Mouse (Mus musculus) spleen, adult 18-20 months (tissue): ENCODE measurements around the gene Jmy.
"Not testable (repeated sequence)": the region's sequence is repeated elsewhere in the genome, so short reads cannot be mapped to it uniquely, and the experiment has no call there.

Experiments
- DNase-seq, 2 experiments: peaks; one replicate each; pipeline ENCODE4 v3.0.0; 2022; ENCODE audit warnings: mixed read lengths in 2 of 2

Jmy gene

DNA sequence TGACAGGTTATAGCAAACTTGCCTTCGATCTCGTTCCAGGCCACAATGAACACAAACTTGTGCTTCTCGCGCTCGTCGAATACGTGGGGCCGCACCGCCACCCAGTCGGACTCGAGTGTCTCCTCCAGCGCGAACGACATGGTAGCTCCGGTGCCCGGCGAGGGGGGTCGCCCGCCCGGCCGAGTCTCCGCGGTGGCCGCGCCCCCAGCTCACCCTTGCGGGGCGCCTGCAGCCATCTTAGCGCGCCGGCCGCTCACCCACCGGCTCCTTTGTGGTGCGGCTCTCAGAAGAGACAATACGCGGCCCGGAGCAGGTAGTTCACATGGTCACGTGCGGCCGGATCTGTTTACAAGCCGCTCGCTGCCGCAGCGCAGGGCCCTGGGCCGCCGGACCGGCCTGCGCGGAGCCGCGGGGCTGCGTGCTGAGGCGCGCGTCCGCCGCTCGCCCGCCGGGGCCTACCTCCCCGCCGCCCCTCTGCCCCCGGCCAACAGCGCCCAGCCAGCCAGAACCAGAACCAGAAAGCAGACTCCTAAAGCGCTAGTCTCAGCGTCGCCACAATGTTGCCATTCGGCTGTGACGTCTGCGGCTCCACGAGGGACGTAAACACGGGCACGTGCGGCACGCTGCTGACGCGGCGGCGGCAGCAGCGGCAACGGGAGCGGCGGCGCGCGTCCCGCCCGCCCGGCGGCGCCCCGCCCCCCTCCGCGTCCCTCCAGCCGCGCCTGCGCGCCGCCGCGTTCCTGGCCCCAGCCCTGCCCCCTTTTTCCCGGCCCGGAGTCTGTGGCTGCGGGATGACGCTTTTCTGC, at the start of gene Jmy:
Gene Jmy (minus strand): TSS at position 642 of the 806 bp plus-strand sequence.
- peak; percentile 66 to 77 for DNase-seq

DNA sequence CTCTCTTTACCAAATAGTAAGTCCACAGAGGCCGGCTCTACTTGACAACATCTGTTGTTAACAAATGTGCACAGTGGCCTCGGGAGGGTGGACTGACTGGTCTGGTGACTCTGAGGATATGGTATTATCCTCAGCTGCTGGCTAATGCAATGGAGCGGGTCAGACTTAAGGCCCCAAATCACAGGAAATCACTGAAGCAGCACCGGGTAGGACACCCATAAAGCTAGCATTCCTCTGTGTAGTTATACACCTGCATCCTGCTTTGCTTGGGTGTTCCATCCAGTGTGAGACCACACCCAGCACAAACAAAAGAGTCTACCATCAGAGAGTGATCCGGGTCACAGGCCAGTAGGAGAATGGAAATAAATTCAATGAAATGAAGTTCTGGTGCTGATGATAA, 48.0 kb upstream of the Jmy start:
- DNase-seq = no peak

DNA sequence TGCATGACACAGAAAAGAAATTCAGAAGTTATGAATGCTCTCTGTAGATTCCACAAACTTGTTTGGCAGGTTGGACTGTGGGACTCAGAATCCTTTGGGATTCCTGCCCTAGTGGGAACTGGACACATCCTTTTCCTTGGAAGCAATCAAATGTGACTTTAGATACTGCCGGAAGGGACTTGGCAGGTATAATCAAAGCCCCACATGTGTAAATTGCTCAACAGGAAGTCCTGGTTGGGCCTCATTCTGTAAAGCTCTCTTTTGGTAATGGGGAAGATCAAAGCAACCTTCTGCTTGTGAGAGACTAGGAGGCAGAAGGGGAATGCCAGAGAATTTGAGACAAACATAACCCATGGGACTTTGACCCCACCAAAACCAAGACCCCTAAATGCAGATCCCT, 46.4 kb upstream of the Jmy start:
- DNase-seq = no peak

DNA sequence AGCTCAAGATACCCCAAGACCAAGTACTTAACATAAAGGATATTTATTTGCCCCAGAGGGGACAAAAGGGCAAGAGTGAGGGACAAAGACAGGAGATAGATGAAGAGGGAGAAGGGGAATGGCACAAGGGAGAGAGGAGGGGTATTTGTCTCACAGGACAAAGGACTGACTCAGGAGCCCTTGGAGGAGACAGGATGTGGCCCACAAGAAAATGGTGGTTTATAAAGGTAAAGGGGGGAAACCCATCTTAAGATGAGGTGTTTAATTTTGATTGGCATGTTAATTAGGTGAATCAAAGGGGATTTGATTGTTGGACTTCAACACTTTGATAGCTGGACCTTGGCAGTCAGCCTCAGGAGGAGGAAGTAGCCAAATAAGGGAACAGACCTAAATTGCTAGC, 44.7 kb upstream of the Jmy start:
- DNase-seq = no peak

DNA sequence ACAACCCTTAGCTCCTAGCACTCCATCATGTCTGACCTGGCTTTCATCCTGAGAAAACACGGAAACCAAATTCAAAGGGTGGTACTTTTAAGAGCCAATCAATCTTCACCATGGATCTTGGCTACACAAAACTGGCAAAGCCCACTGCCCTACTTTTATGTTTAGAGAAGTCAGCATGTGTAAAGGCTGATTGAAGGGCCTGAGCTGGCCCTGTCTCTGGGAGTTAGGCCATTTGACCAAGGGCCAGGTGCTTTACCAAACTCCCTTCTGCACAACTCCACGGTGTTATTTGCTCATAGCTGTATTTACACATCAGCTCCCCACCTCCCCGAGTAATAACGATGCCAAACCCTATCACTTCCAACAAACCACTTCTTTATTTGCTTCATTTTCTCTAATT, 39.7 kb upstream of the Jmy start:
- DNase-seq = no peak

DNA sequence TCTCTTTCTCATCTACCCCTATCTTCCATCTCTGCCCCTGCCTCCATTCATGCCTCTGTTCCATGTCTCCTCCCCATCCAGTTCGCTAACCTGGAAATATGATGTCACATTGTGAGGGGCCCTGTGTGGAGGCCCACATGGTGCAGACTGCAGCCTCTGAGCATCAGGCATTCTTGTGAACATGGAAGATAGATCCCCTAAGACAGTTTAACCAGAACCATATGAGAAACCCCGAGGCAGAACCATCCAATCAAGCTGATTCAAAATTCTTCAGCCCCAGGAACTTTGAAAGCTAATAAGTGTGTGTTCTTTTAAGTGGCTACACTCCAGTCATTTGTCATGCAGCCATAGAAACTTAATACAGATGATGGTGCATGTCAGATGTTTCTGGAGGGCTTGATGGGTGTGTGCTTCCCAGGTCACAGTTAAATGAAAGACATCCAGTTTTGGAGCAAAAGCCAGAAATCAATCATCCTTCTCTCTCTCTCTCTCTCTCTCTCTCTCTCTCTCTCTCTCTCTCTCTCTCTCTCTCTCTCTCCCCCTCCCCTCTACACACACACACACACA, 19.2 kb upstream of the Jmy start:
- no peak for DNase-seq

DNA sequence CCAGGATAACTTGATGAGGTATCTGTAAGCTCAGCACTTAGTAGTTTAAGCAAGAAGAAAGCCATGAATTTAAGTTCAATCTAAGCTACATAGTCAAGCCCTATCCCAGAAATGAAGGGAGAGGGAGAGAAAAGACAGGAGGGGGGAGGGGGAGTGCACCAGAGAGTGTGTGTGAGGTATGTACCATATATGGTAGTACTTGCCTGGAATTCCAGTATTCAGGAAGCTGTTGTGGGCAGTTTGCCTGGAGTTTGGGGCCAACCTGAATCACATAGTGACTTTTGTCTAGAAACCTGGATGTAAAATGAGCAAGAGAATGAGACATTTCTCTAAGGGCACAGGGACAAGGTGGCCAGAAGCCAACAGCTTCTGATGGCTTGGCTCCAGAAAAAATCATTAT, 17.6 kb upstream of the Jmy start:
- DNase-seq = no peak

DNA sequence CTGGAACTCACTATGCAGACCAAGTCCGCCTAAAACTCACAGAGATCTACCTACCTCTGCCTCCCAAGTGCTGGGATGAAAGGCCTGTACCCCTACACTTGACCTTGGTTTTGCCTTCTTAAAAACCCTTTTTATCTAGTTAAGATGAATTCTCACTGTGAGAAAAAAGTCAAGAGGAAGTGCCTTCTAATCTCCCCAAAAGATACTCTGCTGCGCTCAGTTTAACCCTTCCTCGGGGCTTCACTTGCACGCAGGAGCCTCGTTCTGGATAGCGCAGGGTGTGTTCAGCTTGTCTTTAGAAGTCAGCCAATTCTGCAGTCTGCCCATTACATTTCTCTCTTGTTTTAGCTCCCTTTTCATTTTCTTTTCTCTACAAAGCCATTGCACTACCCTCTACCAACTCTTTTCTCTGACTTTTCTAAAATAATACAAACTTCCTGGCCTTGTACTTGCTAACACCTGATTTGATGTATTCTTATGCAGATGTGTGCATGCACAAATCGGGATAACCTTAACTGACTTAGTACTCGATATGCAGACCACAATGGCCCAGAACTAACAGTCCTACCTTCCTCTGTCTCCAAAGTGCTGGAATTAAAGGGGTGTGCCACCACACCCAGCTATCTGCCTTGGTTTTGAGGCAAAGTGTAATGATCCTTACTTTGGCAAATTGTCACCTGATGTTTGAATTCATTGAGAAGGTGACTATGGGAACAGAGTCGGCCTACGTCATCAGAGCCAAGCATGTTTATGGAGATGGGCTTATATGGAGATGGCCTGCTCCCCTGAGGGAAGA, 14.6 kb upstream of the Jmy start:
- DNase-seq = no peak

DNA sequence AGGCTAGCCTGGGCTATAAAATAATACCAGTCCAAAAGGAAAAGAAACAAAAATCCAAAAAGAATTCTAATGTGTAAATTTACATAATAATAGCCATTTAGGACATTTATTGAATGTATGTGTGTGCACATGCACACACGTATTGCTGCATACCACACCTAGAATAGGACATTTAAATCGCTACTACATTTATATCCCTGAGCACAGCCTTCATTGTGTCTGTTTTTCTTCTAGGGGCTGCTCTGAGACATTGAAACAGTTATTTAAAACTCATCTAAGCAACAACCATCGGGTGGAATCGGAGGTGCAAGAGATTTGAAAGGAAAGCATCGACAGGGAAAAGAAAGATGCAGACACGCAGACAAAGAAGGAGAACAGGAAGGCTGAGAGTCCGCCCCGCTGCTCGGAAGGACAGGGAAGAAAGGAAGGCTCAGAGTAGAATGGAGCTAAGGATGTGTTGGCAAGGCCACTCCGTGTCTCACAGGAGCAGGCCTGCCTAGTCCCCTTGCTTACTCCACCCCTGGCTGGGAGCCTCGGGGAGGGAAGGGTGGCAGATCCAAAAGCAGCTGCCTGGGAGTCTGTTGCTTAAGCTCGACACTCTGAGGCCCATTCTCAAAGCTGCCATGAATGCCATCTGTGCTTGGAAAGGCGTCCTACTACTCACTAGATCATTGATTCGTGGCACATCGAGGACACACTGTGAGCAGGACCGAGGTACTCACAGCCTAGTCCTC, 11.0 kb upstream of the Jmy start:
- DNase-seq = no peak

DNA sequence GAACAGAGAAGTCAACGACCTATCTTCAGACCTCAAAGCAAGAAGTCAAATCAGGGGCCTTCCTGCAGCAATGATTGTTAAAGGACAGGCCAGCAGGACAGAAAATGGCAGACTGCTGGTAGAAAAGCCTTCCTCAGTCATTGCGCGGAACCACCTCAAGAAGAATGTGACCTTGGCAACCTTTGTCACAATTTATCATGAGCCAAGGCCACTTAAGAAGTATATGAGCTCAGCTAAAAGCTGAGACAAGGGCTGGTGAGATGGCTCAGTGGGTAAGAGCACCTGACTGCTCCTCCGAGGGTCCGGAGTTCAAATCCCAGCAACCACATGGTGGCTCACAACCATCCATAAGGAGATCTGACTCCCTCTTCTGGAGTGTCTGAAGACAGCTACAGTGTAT, 7.3 kb upstream of the Jmy start:
- not testable (repeated sequence) for DNase-seq

DNA sequence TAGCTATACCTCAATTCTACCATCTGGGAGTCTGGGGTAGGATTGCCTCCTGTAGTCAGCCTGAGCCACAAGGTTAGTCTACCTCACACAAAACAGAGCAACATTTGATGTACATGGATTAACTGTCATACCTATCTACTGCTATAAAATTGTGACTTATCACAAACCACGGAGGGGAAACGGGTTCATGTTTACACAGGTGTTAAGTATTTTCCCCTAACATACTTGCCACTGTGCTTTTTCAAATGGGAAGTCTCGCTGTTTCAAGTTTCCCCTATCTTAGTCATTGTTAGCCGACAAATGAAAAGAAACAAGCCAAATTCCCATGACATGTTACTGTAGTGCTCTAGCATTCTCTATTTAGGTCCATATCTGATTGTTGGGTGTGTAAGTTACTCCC, 2.1 kb upstream of the Jmy start:
- DNase-seq = no peak

DNA sequence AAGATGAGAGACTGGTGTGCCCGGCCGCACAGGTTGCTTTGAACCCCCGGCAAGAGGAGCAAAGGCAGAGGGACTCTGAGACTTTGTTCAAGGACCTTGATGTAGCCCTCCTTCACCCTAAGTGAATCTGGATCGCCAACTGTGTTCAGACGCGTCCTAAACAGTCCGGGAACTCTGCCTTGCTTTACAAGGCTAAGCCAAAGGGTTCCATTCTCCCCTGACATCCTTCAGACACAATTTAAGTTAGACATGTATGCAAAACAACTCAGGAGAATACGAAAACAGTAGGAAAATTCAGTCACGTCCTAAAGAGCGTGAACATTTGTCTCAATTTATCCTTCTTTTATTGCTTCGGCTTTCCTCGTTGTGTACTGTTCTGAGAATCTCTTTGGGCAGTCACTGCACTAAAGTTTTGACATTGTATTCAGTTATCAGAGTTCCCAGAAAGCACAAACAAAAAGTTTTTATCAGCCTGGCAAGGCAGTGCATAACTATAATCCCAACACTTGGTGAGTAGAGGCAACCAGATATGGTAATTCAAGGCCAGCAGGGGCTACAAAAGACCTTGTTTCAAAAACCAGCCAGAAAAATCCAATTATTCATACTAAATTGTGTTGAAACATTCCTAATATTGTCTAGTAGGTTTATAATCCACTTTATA, 495 bp upstream of the Jmy start:
- no peak for DNase-seq

DNA sequence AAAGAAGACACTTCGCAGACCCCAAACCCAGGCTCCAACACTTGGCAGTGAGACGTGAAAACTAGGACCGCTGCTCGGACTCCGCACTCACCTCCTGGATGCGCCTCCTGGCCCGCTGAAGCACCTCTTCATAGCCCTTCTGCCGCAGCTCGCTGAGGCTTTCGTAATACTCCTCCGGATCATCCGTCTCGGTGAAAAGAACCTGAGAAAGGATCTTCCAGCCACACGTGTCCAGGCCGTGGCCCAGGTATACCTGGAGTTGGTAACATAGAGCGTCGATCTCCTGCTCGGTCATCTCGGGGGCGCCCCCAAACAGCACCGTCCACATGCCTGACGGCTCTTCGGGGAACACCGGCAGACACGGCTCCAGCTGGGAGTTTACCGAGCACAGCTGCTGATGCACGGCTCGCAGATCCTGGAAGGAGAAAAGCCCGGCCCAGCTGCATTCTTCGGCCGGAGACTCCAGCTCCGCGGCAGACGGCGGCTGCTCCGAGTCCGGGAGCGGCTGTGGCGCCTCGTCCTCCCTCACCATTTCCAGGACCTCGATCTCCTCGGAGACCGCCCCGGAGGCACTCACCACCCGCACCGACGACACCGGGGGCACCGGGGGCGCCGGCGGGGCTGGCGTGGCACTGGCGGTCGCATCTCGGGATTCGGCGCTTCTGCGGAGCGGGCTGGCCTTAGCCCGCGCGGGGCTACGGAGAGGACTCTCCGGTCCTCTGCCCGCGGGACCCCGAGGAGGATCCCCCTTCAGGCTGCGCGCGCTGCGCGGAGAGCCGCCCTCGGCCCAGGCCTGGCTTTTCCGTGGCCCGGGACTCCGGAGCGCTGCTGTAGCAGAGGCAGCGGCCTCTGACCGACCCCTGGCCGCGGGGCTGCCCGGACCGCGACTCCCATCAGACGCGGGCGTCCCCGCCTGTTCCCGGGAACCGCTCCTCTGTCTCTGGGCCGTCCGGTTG, 1.1 kb downstream of the Jmy start:
- DNase-seq = peak; percentile 12 to 42

DNA sequence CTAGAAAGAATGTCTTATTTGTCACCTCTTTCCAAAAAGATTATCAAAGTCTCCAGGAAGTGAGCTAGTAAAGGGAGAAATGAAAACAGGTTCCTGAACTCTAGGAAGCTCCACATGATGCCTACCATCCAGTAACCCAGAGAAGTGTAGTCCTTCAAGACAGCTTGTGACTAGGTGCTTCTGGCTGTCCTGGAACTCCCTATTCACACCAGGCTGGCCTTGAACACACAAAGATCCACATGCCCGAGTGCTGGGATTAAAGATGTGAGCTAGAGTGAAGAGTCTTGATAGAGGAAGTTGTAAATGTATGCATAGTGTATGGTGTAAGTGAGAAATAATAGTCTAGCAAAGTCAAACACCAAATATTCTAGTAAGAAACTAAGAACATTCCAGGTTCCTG, 2.6 kb downstream of the Jmy start:
- no peak for DNase-seq

DNA sequence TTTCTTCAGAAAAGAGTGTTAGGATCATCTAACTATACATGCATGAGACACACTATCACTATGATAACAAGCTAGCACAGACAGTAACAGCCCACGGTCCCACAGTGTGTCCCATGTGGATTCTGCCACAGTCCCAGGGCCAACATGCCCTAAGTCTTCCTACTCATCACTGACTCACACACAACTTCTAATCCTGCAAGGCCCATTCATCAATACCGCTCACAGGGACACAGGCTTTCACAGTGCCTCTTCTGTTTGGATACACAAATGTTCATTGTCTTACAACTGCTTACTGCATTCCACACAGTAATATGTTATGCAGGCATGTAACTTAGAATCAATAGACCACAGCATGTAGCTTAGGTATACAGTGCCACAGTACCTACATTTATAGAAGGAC, 11.1 kb downstream of the Jmy start:
- DNase-seq = no peak

DNA sequence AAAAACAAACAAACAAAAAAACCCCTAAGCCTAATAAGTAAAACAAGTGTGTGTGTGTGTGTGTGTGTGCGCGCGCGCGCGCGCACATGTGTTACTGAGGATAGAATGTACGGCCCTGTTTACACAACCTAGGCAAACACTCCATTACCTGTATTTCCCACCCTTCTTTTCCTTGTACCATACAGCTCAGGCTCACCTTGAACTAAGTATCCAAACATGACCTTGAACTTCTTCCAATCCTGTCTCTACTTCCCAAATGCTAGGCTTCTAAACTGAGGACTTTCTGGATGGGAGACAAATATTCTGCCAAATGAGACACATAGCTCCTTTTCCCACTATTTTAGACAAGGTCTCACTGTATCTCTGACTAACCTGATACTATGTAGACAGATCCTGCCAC, 11.9 kb downstream of the Jmy start:
- no peak for DNase-seq

DNA sequence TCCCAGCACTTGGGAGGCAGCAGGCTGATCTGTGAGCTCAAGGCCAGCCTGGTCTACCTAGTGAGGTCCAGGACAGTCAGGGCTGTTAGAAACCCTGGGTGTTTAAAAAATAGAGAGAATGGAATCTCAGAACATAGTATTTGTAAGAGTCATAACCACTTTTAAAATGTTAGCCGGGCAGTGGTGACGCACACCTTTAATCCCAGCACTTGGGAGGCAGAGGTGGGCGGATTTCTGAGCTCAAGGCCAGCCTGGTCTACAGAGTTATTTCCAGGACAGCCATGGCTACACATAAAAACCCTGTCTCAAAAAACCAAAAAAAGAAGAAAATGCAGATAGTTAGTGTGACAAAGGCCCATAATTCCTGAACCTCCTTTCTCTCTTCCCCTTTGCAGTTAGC, 15.3 kb downstream of the Jmy start:
- DNase-seq = no peak

DNA sequence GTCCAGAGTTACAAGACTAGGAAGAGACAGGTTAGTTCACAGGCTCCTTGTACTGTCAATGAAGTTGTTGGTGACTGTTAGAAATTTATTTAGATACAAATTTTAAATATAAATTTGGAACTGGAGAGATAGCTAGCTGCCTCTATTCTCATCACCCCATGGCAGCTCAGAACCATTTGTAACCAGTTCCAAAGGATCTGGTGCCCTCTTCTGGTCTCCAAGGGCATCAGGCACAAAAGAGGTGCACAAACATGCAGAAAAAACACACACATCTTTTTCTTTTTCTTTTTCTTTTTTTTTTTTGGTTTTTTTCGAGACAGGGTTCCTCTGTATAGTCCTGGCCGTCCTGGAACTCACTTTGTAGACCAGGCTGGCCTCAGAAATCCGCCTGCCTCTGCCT, 18.5 kb downstream of the Jmy start:
- no peak for DNase-seq

DNA sequence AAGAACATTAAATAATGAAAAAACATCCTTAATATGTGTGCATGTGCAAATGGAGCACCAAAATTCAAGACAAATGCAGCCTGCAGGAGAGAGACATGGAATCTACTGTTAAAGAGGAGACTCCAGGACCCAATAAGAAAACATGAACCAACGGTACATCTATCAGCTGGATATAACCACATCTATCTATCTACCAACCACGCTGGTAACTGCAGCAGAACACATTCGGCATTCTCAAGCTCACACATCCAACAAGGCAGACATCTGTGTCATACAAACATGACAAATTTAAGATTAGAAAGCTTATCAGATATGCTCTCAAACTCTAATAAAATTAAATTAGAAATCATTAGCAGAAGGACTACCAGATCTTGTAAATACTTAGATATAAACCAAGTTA, 21.3 kb downstream of the Jmy start:
- DNase-seq = no peak

DNA sequence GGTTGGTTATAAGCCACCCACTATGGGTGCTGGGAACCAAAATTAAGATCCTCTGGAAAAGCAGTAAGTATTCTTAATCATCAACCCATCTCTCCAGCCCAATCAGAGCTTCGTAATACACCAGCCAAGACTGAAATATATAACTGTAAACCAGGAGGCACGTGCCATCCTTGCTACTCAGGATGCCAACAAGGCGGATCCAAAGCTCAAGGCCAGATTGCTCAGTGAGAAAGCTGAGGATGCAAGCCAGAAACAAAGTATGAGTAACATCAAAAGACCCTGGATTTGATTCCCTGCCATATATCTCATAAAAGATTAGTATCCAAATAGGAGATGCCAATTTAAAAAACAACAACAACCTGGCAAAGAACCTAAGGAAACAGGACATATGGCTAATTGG, 31.3 kb downstream of the Jmy start:
- no peak for DNase-seq

DNA sequence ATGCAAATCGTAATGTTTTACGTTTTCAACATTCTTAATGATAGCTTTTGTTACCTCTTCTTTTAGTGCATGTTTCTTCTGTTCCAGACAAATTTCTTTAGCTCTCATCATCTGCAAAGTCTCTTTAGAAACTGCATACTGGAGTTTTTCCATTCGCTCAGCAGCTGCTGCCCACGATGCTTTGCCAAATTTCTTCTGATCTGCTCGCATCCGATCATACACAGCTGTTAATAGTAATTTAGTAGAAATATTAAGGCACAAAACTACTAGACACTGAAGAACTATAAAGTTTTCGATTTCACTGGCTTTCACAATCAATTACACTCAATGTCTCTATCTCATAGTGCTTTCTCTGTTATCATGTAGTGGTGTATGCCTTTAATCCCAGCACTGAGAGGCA, 40.0 kb downstream of the Jmy start:
- no peak for DNase-seq

DNA sequence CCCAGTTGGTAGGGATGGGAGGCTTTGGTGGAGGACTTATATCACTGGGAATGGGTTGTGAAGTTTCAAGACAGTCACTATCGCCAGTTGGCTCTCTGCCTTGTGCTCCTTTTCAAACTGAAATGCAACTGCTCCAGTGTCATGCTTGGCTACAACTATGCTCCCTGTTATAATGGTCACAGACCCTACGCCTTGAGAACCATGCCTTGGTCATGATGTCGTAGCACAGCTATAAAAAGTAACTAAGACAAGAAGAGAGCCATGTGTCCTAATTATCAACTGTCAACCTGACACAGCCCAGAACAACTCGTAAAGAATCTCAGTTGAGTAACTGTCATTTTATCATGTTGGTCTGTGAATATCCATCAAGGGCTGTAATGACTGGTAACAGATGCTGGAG, 41.0 kb downstream of the Jmy start:
- no peak for DNase-seq
